Mouse (Mus musculus) splenic B cell, adult 2 months (primary cell): ENCODE measurements around the gene Raver2.

Experiments
- DNase-seq: peaks from one replicate; pipeline ENCODE4 v3.0.0-alpha.2; 2011; ENCODE audit warnings: low read depth, low spot score
- H3K27me3 ChIP-seq: 2 replicates; pipeline ENCODE4 v1.6.1; 2012; ENCODE audit warnings: mild to moderate bottlenecking, low read length, moderate library complexity, mixed read lengths; ENCODE audit not compliant: control insufficient read depth, poor library complexity, insufficient read depth, severe bottlenecking
- H3K36me3 ChIP-seq: 2 replicates; pipeline ENCODE4 v1.6.1; 2012; ENCODE audit warnings: mild to moderate bottlenecking, low read length, moderate library complexity, mixed read lengths; ENCODE audit not compliant: control insufficient read depth, poor library complexity, insufficient read depth, severe bottlenecking

Gene Raver2

GRCm38 (mm10) chr4:101068786-101069153 lies at the start of gene Raver2:
Raver2 (plus strand) TSS chr4:101068983.
- peak; percentile 5 for DNase-seq
- H3K27me3 ChIP-seq, result no peaks in the 10 kb centered on the region
- no peaks in the 10 kb centered on the region for H3K36me3 ChIP-seq

- Histone ChIP-seq H3K27me3 (no peaks in the 10 kb centered on the region), H3K36me3 (no peaks in the 10 kb centered on the region)
- DNase-seq, result no peak
Measured at GRCm38 (mm10) chr4:101020596-101020995, 48.2 kb upstream of the Raver2 start, which contains the start of gene Gm10577. Gm10577 (minus strand) TSS chr4:101020696.

- DNase-seq, result no peak
- no peaks in the 10 kb centered on the region for H3K27me3 ChIP-seq
- H3K36me3 ChIP-seq, result no peaks in the 10 kb centered on the region
Measured at GRCm38 (mm10) chr4:101026566-101026965, 42.2 kb upstream of the Raver2 start.

GRCm38 (mm10) chr4:101026995-101027394 lies 41.8 kb upstream of the Raver2 start:
- no peak for DNase-seq
- H3K36me3 ChIP-seq, result no peaks in the 10 kb centered on the region
- H3K27me3 ChIP-seq, result no peaks in the 10 kb centered on the region

GRCm38 (mm10) chr4:101027852-101028411 lies 40.9 kb upstream of the Raver2 start:
- Histone ChIP-seq H3K36me3 (no peaks in the 10 kb centered on the region), H3K27me3 (no peaks in the 10 kb centered on the region)
- no peak for DNase-seq

- Histone ChIP-seq H3K36me3 (no peaks in the 10 kb centered on the region), H3K27me3 (no peaks in the 10 kb centered on the region)
- DNase-seq, result no peak
Measured at GRCm38 (mm10) chr4:101033047-101033446, 35.7 kb upstream of the Raver2 start.

- DNase-seq, result no peak
- Histone ChIP-seq H3K27me3 (no peaks in the 10 kb centered on the region), H3K36me3 (no peaks in the 10 kb centered on the region)
Measured at GRCm38 (mm10) chr4:101035131-101035530, 33.7 kb upstream of the Raver2 start.

GRCm38 (mm10) chr4:101037156-101037555 lies 31.6 kb upstream of the Raver2 start:
- Histone ChIP-seq H3K27me3 (no peaks in the 10 kb centered on the region), H3K36me3 (no peaks in the 10 kb centered on the region)
- no peak for DNase-seq

GRCm38 (mm10) chr4:101043691-101044090 lies 25.1 kb upstream of the Raver2 start:
- no peak for DNase-seq
- Histone ChIP-seq H3K36me3 (no peaks in the 10 kb centered on the region), H3K27me3 (no peaks in the 10 kb centered on the region)

- H3K36me3 ChIP-seq, result no peaks in the 10 kb centered on the region
- no peak for DNase-seq
- H3K27me3 ChIP-seq, result no peaks in the 10 kb centered on the region
Measured at GRCm38 (mm10) chr4:101044149-101044548, 24.6 kb upstream of the Raver2 start.

GRCm38 (mm10) chr4:101046576-101046975 lies 22.2 kb upstream of the Raver2 start:
- no peaks in the 10 kb centered on the region for H3K36me3 ChIP-seq
- H3K27me3 ChIP-seq, result no peaks in the 10 kb centered on the region
- no peak for DNase-seq

GRCm38 (mm10) chr4:101062146-101062545 lies 6.6 kb upstream of the Raver2 start:
- DNase-seq, result no peak
- Histone ChIP-seq H3K36me3 (no peaks in the 10 kb centered on the region), H3K27me3 (no peaks in the 10 kb centered on the region)

GRCm38 (mm10) chr4:101066401-101066800 lies 2.4 kb upstream of the Raver2 start:
- no peak for DNase-seq
- Histone ChIP-seq H3K36me3 (no peaks in the 10 kb centered on the region), H3K27me3 (no peaks in the 10 kb centered on the region)

- H3K27me3 ChIP-seq, result no peaks in the 10 kb centered on the region
- DNase-seq, result no peak
- H3K36me3 ChIP-seq, result no peaks in the 10 kb centered on the region
Measured at GRCm38 (mm10) chr4:101069154-101069971, 580 bp downstream of the Raver2 start.

- no peaks in the 10 kb centered on the region for H3K27me3 ChIP-seq
- DNase-seq, result no peak
- H3K36me3 ChIP-seq, result no peaks in the 10 kb centered on the region
Measured at GRCm38 (mm10) chr4:101071570-101071969, 2.8 kb downstream of the Raver2 start.
